Mouse (Mus musculus): ENCODE results near the gene Dnajb3. TPM values are rescaled to one million over a fixed set of nuclear protein-coding genes. Genes with fewer than 3 reads are reported as not detected.
"Not testable (repeated sequence)": the region's sequence is repeated elsewhere in the genome, so short reads cannot be mapped to it uniquely, and the experiment has no call there.

The Dnajb3 gene
- total RNA-seq, 2 experiments from 2014 or later = 5.4 to 20.9 TPM

GRCm38 (mm10) chr1:88172190-88172589 lies 33.4 kb downstream of the Dnajb3 start:
- ATAC-seq (replicated peaks; ENCODE audit: low FRiP score, poor library complexity, severe bottlenecking) = not testable (repeated sequence)

DNA sequence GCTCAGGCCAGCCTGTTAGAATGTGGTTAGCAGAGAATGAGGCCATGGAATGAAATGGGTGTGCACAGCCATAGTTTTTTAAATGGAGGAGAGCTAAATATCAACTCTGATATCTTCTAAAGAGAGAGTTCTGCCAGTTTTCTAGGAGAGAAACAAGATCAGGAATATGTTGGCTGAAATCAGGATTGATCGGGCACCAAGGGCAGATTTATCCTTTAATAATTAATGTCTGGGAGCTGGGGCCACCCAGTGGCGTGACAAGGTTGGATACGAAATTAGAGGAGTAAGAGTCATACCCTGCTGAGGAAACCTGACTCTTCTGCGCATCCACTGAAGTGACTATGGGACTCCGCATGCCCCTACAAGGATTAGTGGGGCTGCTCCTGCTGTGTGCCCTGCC lies 39.9 kb downstream of the Dnajb3 start, which contains the start of gene Ugt1a5:
TSS of gene Ugt1a5 (plus strand) at position 302 of the 400 bp plus-strand sequence.
- ATAC-seq (replicated peaks; ENCODE audit: low FRiP score, poor library complexity, severe bottlenecking) = no peak

DNA sequence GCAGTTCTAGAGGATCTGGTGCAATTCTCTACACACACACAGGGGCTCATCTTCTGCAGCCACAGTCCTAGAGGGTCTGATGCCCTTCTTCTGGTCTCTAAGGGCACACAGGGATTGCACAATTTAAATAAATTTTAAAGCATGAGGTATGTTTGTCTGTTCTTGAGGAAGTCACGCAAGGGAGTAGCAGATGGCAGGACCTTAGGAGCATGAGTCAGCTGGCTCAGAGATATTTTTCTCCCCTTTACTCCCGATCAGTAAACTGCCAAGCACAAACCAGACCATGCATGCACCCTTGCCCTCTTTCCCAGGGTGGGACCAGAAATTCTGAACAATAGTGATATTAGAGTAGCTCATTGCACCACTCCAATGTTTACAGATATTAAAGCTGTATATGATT lies 47.2 kb downstream of the Dnajb3 start:
- no peak for ATAC-seq (replicated peaks; ENCODE audit: low FRiP score, poor library complexity, severe bottlenecking)

Other genes with a start within 250 kb of the Dnajb3 start
- 2.7 and 3.8 TPM in 2 replicates for gene Usp40, start 197.2 kb downstream of the Dnajb3 start, total RNA-seq (2015; ENCODE audit: low replicate concordance)
- gene Usp40, start 197.2 kb downstream of the Dnajb3 start, total RNA-seq (2017; ENCODE audit: low replicate concordance) = 2.6 and 7.4 TPM in 2 replicates
- not detected in 2 replicates for gene Ugt1a10, start 150.4 kb downstream of the Dnajb3 start, total RNA-seq (2015; ENCODE audit: low replicate concordance)
- gene Ugt1a10, start 150.4 kb downstream of the Dnajb3 start, total RNA-seq (2017; ENCODE audit: low replicate concordance) = not detected in 2 replicates
- gene Ugt1a9, start 135.0 kb downstream of the Dnajb3 start, total RNA-seq (2015; ENCODE audit: low replicate concordance) = not detected in 2 replicates
- gene Ugt1a9, start 135.0 kb downstream of the Dnajb3 start, total RNA-seq (2017; ENCODE audit: low replicate concordance) = 2.4 TPM in 1 of 2 replicates, not detected in the other
- not detected in 2 replicates for gene Ugt1a8, start 118.0 kb downstream of the Dnajb3 start, total RNA-seq (2015; ENCODE audit: low replicate concordance)
- not detected in 2 replicates for gene Ugt1a8, start 118.0 kb downstream of the Dnajb3 start, total RNA-seq (2017; ENCODE audit: low replicate concordance)
- gene Ugt1a7c, start 110.7 kb downstream of the Dnajb3 start, total RNA-seq (2015; ENCODE audit: low replicate concordance) = 7.1 and 15.5 TPM in 2 replicates
- 9.9 and 11.0 TPM in 2 replicates for gene Ugt1a7c, start 110.7 kb downstream of the Dnajb3 start, total RNA-seq (2017; ENCODE audit: low replicate concordance)
- gene Ugt1a6b, start 102.5 kb downstream of the Dnajb3 start, total RNA-seq (2015; ENCODE audit: low replicate concordance) = not detected in 2 replicates
- gene Ugt1a6b, start 102.5 kb downstream of the Dnajb3 start, total RNA-seq (2017; ENCODE audit: low replicate concordance) = not detected in 2 replicates
- 1.3 TPM in 1 of 2 replicates, not detected in the other for gene Ugt1a6a, start 71.0 kb downstream of the Dnajb3 start, total RNA-seq (2015; ENCODE audit: low replicate concordance)
- 0.70 and 2.3 TPM in 2 replicates for gene Ugt1a6a, start 71.0 kb downstream of the Dnajb3 start, total RNA-seq (2017; ENCODE audit: low replicate concordance)
- not detected in 2 replicates for gene Ugt1a5, start 39.8 kb downstream of the Dnajb3 start, total RNA-seq (2015; ENCODE audit: low replicate concordance)
- gene Ugt1a5, start 39.8 kb downstream of the Dnajb3 start, total RNA-seq (2017; ENCODE audit: low replicate concordance) = not detected in 2 replicates
- not detected in 2 replicates for gene Ugt1a2, start 5.2 kb downstream of the Dnajb3 start, total RNA-seq (2015; ENCODE audit: low replicate concordance)
- gene Ugt1a2, start 5.2 kb downstream of the Dnajb3 start, total RNA-seq (2017; ENCODE audit: low replicate concordance) = not detected in 2 replicates
- gene Ugt1a1, start 6.2 kb upstream of the Dnajb3 start, total RNA-seq (2015; ENCODE audit: low replicate concordance) = not detected in 2 replicates
- 0.70 and 1.0 TPM in 2 replicates for gene Ugt1a1, start 6.2 kb upstream of the Dnajb3 start, total RNA-seq (2017; ENCODE audit: low replicate concordance)
- gene Mroh2a, start 21.2 kb upstream of the Dnajb3 start, total RNA-seq (2015; ENCODE audit: low replicate concordance) = 1.7 TPM in 1 of 2 replicates, not detected in the other
- gene Mroh2a, start 21.2 kb upstream of the Dnajb3 start, total RNA-seq (2017; ENCODE audit: low replicate concordance) = 0.17 and 0.70 TPM in 2 replicates
- gene Hjurp, start 71.9 kb upstream of the Dnajb3 start, total RNA-seq (2015; ENCODE audit: low replicate concordance) = 66.9 and 89.5 TPM in 2 replicates
- gene Hjurp, start 71.9 kb upstream of the Dnajb3 start, total RNA-seq (2017; ENCODE audit: low replicate concordance) = 110 and 133 TPM in 2 replicates
- gene Trpm8, start 71.9 kb upstream of the Dnajb3 start, total RNA-seq (2015; ENCODE audit: low replicate concordance) = not detected in 2 replicates
- gene Trpm8, start 71.9 kb upstream of the Dnajb3 start, total RNA-seq (2017; ENCODE audit: low replicate concordance) = not detected in 2 replicates
- not detected in 2 replicates for gene Spp2, start 201.2 kb upstream of the Dnajb3 start, total RNA-seq (2015; ENCODE audit: low replicate concordance)
- gene Spp2, start 201.2 kb upstream of the Dnajb3 start, total RNA-seq (2017; ENCODE audit: low replicate concordance) = not detected in 2 replicates

Data from erythroblast, adult 5-6 weeks (primary cell).